Mouse (Mus musculus): ENCODE data around the gene Ostn.

DNA sequence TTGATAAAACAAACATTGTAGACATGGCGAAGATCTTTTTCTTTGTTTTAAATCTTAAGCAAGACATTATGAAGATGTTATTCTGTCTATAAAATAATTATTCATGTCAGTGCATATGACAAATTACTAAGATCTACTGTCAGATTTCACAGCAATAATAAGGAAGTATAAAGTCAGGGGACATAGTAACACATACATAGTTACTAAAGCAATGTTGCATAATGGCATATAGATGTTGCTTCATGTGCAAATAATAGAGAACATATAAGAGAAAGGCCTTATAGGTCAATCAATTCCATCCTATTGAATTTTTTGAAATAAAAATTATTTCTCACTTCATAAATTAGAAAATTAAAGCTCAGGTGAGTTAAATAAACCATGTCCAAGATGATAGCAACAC lies 11.8 kb downstream of the Ostn start:
- TF ChIP-seq POLR2A (IDR thresholded peaks at IDR 0.05; ENCODE audit: insufficient read depth, low read length): no peak
- TF ChIP-seq CTCF (IDR thresholded peaks at IDR 0.05; ENCODE audit: low read depth, low read length): no peak
- no peak for TF ChIP-seq EP300 (IDR thresholded peaks at IDR 0.05; ENCODE audit: insufficient read depth, low read depth, low read length)

Data from ES-Bruce4 (cell line).